Mouse (Mus musculus): ENCODE results near the gene Poc1a. TPM values are rescaled to one million over a fixed set of nuclear protein-coding genes. Genes with fewer than 3 reads are reported as not detected.

Poc1a gene
- total RNA-seq, 2 experiments from 2014 or later = 7.3 to 8.8 TPM

- DNase-seq = peak; percentile 90
These were observed 87.4 kb downstream of the Poc1a start, which contains the start of gene Dusp7 for GRCm38 (mm10) chr9:106368112-106368717. TSS of gene Dusp7 (plus strand) at chr9:106368632.

DNA sequence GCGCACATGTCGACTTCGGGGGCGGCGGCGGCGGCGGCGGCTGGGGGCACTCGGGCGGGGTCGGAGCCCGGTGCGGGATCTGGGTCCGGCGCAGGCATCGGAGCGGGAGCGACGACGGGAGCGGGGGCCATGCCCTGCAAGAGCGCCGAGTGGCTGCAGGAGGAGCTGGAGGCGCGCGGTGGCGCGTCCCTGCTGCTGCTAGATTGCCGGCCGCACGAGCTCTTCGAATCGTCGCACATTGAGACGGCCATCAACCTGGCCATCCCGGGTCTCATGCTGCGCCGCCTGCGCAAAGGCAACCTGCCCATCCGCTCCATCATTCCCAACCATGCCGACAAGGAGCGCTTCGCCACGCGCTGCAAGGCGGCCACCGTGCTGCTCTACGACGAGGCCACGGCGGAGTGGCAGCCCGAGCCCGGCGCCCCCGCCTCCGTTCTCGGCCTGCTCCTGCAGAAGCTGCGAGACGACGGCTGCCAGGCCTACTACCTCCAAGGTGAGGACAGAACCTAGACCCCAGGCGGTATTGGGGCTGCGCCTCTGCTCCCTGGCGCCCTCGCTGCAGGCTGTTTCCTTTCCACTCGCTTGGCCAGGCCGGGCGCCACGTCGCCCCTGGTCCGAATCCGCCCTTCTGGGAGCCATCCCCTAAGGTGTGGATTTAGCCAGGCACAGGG, 88.1 kb downstream of the Poc1a start:
- DNase-seq = peak; percentile 74

DNA sequence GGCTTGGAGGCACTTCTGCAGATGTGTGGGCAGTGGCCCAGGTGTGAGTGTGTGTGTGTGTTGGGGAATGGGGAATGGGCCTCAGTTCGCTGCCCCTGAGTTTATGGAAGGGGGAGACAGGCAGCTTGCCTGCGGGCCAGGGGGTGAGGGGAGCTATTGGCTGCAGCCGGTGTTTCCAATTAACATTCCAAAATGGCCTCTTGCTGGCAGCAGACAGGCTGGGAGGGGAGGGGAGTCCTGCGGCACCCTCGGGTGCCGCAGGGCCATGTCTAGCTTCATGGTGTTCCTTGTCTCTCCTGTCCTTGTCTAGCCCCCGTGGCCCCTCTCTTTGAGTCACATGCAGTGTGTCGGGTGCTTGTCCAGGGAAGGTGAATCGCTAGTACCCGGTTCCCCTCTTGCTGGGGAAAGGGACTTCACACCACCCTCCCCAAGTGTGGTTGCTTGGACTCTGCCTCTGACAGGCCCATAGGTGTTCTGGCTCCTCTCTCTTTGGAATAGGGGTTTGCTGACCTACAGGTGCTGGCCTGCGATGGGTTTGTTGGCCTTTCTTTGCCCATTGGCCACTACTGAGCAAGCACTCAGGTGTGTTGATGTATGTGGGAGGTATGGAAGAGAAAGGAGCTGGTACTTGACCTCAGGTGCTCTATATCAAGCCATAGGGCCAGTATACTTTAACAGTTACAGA, 89.1 kb downstream of the Poc1a start:
- no peak for DNase-seq

- no peak for DNase-seq
These were observed 89.9 kb downstream of the Poc1a start for GRCm38 (mm10) chr9:106370620-106371383.

DNA sequence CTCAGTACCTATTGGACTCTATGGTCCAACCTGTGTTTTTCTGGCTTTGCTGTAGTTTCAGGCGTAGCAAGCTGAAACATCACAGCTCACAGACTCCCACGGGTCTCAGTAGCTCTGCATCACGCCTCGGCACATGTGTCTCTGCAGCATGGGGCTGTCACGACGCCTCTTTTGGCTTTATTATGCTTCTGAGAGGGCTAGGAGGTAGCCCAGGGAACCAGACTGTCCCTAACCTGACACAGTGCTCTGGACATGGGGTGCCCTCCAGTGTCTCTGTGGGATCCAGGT, 90.5 kb downstream of the Poc1a start:
- DNase-seq = no peak

DNA sequence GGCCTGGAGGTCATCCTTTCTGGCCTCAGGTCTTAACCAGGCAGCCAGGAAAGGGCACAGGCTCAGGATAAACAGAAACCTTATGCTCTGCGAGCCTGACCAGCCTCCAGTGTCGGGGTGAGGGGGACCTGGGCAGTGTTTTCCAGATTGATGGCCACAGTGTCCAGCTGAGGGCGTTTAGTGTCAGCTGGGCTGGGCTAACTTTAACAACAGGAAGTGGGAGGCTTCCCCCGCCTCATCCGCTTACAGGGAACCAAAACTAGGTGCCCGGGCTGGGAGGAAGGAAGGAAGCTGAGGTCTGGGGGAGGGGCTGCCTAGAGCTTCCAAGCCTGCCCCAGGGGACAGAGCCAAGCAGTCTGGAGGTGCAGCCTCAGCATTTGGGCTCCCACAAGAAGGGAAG, 90.9 kb downstream of the Poc1a start:
- peak; percentile 81 for DNase-seq

GRCm38 (mm10) chr9:106372431-106373412, 91.9 kb downstream of the Poc1a start:
- no peak for DNase-seq

GRCm38 (mm10) chr9:106373973-106374372, 93.1 kb downstream of the Poc1a start:
- no peak for DNase-seq

GRCm38 (mm10) chr9:106377247-106377646, 96.4 kb downstream of the Poc1a start:
- peak; percentile 61 for DNase-seq

DNA sequence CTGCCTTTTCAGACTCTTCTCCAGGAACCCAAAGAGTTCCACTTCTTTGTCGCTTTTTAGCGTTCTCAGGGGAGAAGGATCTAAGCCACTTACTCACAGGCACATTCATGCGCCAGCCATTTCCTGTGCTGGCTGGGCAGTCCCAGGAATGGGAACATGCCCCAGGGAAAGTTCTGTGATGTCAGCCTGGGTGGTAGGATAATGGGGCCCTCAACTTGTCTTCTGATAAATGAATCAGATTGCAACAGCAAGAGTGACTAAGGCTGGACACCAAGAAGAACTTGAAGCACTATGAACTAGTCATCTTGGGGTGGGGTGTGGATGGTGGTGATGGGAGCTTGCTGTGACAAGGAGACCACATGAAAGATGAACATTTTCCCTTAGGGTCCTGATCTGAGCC, 97.2 kb downstream of the Poc1a start:
- no peak for DNase-seq

- DNase-seq = no peak
These were observed 97.9 kb downstream of the Poc1a start for GRCm38 (mm10) chr9:106378753-106379152.

- DNase-seq = peak; percentile 67
These were observed 105.5 kb downstream of the Poc1a start for GRCm38 (mm10) chr9:106386181-106386864.

GRCm38 (mm10) chr9:106392828-106393527, 112.1 kb downstream of the Poc1a start:
- DNase-seq = no peak

GRCm38 (mm10) chr9:106393548-106393947, 112.7 kb downstream of the Poc1a start:
- DNase-seq = no peak

DNA sequence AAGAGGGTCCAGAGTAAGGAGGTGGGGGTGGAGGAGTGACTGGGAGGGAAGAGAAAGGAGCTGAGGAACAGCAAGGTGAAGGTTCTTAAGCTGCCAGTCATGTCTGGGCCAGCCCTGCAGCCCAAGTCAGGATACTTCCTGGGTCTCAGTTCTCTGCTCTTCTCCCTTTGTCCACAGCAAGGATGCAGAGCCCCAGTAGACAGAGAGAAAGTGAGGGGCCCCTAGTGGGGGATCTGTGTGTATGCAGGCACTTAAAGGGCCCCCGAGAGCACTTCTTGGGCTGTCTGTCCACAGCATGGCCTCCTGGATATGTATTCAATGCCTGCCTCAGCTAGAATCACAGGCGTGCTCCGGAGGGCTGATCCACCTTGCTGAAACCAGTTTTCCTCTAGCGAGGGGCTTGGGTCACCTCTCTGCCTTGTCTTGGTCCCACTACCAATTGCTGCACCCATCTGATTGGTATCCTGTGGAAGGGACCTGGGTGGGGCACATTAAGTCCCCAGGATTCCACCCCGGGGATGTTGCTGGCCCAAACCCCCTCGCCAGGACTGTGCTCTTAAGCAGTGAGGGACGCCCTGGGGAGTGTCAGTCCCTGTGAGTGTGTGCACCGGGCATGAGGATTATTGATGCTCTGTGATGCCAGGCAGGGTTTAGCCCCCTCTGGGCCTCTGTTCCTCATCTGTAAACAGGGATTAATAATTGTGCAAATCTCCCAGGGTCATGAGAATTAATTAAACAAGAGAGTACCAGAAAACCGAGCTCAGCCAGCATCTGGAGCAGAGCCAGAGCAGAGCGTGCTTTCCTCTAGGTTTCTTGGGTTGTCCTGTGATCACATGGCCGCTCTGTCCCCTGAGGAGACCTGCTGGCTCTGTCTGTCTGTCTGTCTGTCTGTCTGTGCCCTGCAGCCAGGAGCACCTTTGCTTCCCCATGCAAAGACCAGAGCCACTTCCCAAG, 114.1 kb downstream of the Poc1a start:
- DNase-seq = peak; percentile 36

GRCm38 (mm10) chr9:106397733-106398132, 116.9 kb downstream of the Poc1a start:
- no peak for DNase-seq

- no peak for DNase-seq
These were observed 117.9 kb downstream of the Poc1a start for GRCm38 (mm10) chr9:106398667-106399311.

GRCm38 (mm10) chr9:106399808-106400207, 118.9 kb downstream of the Poc1a start:
- no peak for DNase-seq

All from adrenal gland, postnatal 10 days (tissue).